Mouse (Mus musculus) right cerebral cortex, postnatal 14 days (tissue): ENCODE measurements around the gene Ccser1.
"Not testable (repeated sequence)": the region's sequence is repeated elsewhere in the genome, so short reads cannot be mapped to it uniquely, and the experiment has no call there.

Experiments
- DNase-seq: peaks from one replicate; pipeline ENCODE4 v3.0.0; 2022

Ccser1 gene

DNA sequence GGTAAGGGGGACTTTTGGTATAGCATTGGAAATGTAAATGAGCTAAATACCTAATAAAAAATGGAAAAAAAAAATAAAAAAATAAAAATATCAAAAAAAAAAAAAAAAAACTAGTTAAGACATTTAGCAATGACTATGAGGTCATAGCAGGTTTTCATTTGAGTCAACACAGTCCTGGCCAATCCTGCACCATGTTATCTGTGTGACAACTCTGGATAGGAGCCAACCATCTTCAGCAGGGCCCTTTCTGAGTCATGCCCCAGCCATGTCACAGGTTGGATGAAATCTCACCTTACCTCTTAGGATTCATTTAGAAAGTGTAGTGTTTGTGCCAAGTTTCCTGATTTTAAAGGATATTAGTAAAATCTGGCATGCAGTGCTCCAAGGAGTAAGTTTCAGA is 45.2 kb downstream of the Ccser1 start:
- no peak for DNase-seq

DNA sequence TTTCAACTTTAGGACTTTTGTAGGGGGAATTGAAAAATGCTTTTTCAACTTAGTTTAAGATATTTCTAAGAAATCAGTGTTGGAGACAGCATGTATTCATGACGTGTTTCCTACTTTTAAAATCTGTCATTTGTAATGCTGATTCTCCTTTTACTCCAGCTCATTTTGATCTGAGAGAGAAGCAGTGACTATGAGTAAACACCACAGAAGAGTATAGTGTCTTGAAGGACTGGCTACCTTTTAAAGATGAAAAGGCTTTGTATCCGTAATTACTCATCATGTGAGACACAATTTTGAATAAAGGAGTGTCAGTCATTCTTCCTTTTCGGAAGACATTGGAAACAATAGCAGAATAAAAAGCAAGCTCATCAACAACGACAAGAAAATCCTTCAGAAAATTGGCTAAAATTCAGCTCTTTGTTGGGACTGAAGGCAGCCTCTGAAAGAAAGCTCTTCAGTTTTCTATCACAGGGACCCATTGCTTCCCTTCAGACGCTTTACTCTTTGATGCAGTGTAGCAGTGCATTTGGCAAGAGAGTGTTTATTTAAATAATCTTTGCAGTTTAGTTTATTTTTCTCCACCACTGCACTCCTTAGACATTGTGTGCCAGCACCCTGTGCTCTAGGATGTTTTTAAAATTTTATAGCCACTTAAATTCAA is 50.1 kb downstream of the Ccser1 start:
- DNase-seq = no peak

DNA sequence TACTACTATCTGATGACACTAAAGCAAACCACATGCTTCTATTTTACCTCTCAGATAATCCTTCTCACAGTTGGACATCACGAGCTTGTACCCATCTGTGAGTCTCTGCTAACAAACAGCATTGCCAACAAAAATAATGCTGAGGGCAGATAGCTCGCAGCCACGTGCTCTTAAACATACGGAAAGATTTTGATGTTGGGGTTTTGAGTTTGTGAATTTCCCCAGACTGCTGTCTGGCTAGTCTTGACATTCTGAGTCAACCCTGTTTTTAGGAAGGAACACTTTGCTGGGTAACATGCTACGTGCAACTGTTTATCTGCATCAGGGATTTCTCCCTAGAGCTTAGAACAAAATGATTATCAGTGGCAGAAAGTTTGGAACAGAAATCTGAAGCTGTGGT is 52.9 kb downstream of the Ccser1 start:
- DNase-seq = no peak

DNA sequence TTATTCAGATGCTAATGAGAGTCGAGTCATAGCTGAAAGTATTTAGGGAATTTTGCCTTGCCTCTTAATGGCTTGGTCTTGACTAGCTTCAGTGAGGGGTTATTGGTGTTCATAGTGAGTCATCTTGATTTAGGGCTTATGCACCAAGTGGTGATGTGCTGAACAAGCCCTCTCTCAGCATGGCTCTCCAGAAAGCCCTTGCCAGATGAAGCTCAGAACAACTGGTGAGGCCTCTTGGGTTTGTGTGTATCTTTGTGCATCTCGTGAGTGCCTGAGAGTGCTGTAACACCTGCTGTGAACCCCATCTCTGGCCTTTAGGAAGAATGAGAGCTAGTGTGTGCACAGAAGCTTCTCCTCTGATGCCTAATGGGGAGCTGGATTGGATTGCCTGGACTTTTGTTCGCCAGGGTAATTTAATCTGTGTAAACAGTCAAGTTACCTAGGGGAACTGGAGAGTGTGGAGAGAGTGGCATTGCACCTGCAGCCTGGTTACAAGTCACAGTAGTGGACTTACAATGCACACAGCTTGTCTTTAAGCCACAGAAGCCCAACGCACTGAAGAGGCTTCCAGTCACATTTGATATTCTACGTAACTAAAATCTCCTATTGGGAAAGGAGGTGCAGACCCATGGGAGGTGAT is 53.5 kb downstream of the Ccser1 start:
- no peak for DNase-seq

GRCm38 (mm10) chr6:61240618-61241017 is 60.5 kb downstream of the Ccser1 start:
- DNase-seq = no peak

- DNase-seq = no peak
Observed at GRCm38 (mm10) chr6:61242556-61242955, 62.4 kb downstream of the Ccser1 start.

- DNase-seq = no peak
Observed at GRCm38 (mm10) chr6:61246523-61246922, 66.4 kb downstream of the Ccser1 start.

DNA sequence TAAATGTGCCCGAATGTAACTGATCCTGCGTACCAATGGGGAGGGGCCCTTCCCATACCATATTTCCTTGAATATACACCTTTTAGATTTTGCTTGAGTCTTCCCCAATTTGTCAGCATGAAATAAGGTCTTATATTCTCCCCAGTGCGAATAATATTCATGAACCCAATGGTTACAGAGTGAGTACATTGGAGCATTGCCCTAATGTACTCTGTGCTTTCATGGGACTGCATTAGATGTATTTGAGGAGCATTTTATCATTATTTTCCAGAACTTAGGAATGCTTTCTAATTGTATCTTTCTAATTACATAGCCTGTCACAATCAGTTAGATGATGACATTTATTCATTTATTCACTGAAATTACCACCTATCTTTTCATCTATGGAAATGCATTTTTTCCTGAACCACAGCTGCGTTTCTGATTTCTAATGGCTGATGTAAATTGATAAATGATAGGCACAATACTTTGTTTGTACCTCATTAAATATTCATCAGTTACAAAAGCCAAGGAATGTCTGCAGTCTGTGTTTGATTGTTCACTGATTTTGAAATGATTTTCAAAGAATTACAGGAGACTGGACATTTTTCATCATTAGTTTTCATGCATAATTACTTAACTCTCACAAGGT is 67.8 kb downstream of the Ccser1 start:
- DNase-seq = no peak

GRCm38 (mm10) chr6:61248700-61249099 is 68.6 kb downstream of the Ccser1 start:
- DNase-seq = no peak

DNA sequence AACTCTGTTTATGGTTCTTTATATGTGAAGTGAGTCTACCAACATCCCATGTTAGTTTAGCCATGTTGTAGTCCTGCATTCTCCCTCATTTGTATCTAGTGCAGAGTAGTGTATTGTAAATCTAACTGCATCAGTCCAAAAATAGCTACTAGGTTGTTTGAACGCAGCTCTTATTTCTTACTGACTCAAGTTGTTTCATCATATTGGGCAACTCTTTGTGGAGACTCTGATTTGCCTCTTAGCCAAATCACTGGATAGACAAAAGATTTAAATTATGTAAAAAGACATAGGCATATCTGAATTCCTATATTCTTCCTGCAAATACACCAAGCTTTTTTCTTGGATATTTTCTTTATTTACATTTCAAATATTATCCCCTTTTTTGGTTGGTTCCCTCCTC is 71.1 kb downstream of the Ccser1 start:
- DNase-seq = no peak

DNA sequence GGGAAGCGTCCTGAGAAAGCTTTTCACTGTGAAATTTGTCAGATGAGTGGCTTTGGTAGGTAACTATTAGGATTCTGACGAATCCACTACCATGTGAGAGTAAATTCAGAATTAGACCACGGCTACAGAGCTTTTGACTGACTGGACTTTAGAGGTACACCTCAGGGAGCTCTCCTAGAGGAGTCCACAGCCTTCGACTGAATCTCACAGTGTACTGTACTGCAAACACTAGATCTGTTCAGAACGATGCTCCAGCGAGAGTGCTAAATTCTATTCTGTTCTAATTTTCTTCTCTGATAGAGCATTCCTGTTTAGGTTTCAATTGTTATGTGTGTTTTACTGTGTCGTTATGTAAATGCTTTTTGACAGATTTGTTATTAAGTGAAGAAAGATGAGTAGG is 72.8 kb downstream of the Ccser1 start:
- DNase-seq = no peak

DNA sequence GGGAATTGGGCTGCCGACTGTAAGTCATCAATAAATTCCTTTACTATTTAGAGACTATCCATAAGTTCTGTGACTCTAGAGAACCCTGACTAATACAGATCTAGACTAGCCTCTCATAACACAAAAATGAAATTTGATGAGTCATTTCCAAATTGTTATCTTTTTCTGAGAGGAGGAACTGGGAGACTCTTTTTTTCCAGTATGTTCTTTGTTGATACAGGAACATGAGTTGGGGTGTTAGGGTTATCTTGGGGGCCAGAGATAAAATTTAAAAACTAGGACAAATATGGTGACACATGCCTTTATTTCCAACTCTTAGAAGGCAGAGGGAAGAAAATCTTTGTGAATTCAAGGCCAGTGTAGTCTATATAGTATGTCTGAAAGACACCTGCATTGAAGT is 75.8 kb downstream of the Ccser1 start:
- DNase-seq = not testable (repeated sequence)

- DNase-seq = no peak
Observed at GRCm38 (mm10) chr6:61258847-61259634, 78.9 kb downstream of the Ccser1 start.

- no peak for DNase-seq
Observed at GRCm38 (mm10) chr6:61261381-61261780, 81.3 kb downstream of the Ccser1 start.

DNA sequence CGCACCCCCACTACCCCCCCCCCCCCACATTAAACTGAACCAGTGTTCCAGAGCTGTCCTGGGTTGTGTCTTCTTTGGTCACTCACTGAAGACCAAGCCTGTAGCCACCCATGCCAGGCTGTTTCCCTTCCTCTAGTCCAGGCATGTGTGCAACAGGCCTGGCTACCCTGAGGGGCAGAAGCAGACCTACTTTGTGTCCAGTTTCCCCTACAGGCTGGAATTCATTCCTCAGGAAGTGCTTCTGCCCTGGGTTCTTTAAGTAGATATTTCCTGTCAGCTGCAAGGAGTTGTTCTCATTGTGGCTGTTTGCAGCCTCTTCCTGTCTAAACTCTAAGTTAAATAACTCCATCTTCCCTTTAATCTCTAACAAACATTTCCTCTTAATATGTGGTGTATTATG is 82.3 kb downstream of the Ccser1 start:
- no peak for DNase-seq

GRCm38 (mm10) chr6:61263291-61263690 is 83.2 kb downstream of the Ccser1 start:
- no peak for DNase-seq

- DNase-seq = no peak
Observed at GRCm38 (mm10) chr6:61271033-61271432, 90.9 kb downstream of the Ccser1 start.

DNA sequence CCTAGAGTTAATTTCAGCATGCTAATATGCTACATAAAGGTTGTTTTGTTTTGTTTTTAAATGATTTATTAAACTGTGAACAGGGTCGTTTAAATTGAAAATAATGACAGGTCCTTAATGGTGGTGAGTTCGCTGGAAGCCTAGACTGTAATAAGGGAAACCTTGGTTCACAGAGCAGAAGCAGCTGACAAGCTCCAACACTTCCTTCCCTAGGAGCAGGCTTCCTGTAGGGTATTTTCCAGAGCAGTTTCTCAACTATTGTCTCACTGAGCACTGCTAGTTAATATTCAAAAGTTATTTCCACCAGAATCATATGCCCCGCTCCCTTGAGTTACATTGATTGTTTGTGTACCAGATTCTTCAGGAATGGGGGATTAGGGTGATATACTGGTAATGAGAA is 93.3 kb downstream of the Ccser1 start:
- no peak for DNase-seq

GRCm38 (mm10) chr6:61279506-61279905 is 99.4 kb downstream of the Ccser1 start:
- no peak for DNase-seq

GRCm38 (mm10) chr6:61292927-61293326 is 112.8 kb downstream of the Ccser1 start:
- no peak for DNase-seq

DNA sequence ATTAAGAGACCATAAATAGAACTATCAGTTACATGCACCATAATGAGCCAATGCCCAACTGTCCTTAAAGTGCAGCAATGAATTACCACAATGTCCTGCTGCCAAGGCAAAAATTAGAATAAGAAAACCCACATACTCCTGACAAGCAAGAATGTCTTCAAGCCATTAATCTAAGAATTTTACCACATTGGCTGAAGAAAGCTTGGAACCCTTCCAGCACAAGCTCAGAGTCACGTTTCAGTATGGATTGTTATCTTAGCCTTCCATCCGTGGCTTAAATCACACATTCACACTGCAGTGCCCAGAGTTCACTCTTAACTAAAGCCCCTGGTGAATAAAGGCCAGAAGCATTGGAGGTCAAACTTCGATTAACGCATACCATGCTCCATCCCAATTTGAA is 115.4 kb downstream of the Ccser1 start:
- no peak for DNase-seq

DNA sequence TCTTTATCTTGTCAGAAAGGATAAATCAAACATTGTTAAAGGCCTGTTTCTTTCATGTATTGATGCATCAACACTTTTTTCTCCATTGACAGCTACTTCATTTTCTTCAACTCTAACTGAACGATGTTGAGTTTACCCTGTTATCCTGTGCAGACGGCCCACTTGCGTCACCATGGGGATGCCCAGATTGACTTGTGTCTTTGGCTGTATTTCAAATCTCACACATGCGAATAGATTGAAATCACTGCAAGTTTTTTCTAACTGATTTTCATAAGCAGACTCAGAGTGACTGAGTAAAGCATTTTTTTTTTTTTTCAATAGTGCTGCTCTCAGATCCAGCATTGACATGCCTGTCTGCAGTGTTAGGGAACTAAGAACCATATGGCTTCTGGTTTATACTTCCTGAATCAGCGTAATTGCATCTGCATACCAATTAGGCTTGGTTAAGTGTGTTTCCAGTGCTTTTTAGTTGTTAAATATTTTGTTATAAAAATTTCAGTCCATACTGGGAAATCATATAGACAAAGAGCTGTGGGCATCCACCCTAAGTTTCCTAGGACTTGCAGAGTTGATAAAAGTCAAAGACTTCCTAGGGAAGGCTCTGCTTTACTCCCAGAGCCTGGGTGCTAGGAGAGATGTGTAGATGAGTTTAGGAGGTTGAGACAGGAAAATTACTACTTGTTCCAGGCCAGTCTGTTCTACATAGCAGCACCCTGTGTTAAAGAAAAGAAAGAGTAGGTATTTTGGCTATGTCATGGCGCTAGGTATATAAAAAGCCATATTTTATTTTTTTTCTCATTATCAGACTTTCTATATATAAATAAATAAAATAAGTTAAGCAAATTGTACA is 116.3 kb downstream of the Ccser1 start:
- DNase-seq = no peak

DNA sequence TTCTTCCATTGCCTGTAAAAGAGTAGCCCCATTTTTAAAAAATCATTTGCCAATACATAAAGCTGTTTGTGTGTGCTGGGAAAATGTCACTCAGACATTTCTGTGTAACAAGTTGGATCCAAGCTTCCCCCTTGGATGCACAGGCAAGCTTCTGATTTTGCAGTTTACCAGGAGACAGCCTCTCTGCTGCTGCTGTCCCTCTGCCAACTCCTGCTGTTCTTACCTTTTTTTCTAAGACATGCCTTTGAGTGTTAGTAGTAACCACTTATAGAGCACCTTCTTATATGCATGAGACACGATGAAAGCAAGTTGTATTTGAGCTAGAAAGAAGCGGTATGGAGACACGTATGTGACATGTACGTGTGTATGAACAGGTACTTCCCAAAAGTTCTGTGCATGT is 120.3 kb downstream of the Ccser1 start:
- DNase-seq = no peak
